In genomic region chr3:89425141-89425525, GRCm38 (mm10) we compare ENCODE assay signal across 26 mouse cellular contexts. TPM values are rescaled to one million over a fixed set of nuclear protein-coding genes. Genes with fewer than 3 reads are reported as not detected.
DNase-seq lines count a peak whose midpoint lies in the region; ATAC-seq and TF ChIP-seq lines count a peak whose summit lies in the region.
"Had no signal": no experiment of that assay in that cellular context is flagged by ENCODE, and none has a peak within 500 bp of the region (broad histone marks: within the 10 kb centered on the region; RNA-seq: fewer than 3 reads in every experiment).

No protein-coding gene starts in this region.

- H3K4me3 ChIP-seq in kidney, embryonic 15.5 days (replicated peaks) = no peak overlapping the region
- no peak overlapping the region for H3K4me3 ChIP-seq in ES-Bruce4 (ENCODE audit: low read depth, low read length)
- H3K4me3 ChIP-seq in liver, embryonic 16.5 days (ENCODE audit: low read depth, low read length) = peak overlapping the region; percentile 7; the same call in 1 of the 2 replicates
- H3K4me3 ChIP-seq: embryonic facial prominence, embryonic 13.5 days; forebrain, embryonic 12.5 days; left cerebral cortex, adult 2 months; midbrain, embryonic 15.5 days had no signal

- WGBS in kidney, embryonic 15.5 days = 66% methylated on average over 5 of the region's 5 CpGs
- 59% methylated on average over 5 of the region's 5 CpGs for WGBS in liver, embryonic 16.5 days (ENCODE audit: insufficient replicate concordance)

- no peak for TF ChIP-seq EP300 in ES-Bruce4 (IDR thresholded peaks at IDR 0.05; ENCODE audit: insufficient read depth, low read depth, low read length)

- H3K9ac ChIP-seq in kidney, embryonic 15.5 days = no peak overlapping the region
- no peak overlapping the region for H3K9ac ChIP-seq in ES-Bruce4 (ENCODE audit: low read depth, poor library complexity, severe bottlenecking)
- H3K9ac ChIP-seq in liver, embryonic 16.5 days (ENCODE audit: low read depth, low read length) = no peak overlapping the region
- H3K9ac ChIP-seq: embryonic facial prominence, embryonic 13.5 days; forebrain, embryonic 12.5 days; lung, embryonic 14.5 days; midbrain, embryonic 15.5 days had no signal

- H3K27me3 ChIP-seq in kidney, embryonic 15.5 days = no peaks in the 10 kb centered on the region
- no peaks in the 10 kb centered on the region for H3K27me3 ChIP-seq in ES-Bruce4 (ENCODE audit: control insufficient read depth, insufficient read depth, low read length, poor library complexity, severe bottlenecking)
- no peaks in the 10 kb centered on the region for H3K27me3 ChIP-seq in liver, embryonic 16.5 days (ENCODE audit: control insufficient read depth, insufficient read depth, low read depth, low read length)
- H3K27me3 ChIP-seq: embryonic facial prominence, embryonic 13.5 days; forebrain, embryonic 12.5 days; midbrain, embryonic 15.5 days had no signal

- H3K4me1 ChIP-seq in kidney, embryonic 15.5 days = peaks cover 52% of the 10 kb centered on the region
- peaks cover 13% of the 10 kb centered on the region for H3K4me1 ChIP-seq in ES-Bruce4 (ENCODE audit: control insufficient read depth, insufficient read depth, low read length)
- H3K4me1 ChIP-seq in liver, embryonic 16.5 days (ENCODE audit: control insufficient read depth, low read depth, low read length) = peaks cover 64% of the 10 kb centered on the region

- H3K36me3 ChIP-seq in kidney, embryonic 15.5 days = peaks cover 52% of the 10 kb centered on the region
- H3K36me3 ChIP-seq in ES-Bruce4 (ENCODE audit: control insufficient read depth, insufficient read depth, low read length, poor library complexity, severe bottlenecking) = peaks cover 16% of the 10 kb centered on the region
- peaks cover 30% of the 10 kb centered on the region for H3K36me3 ChIP-seq in liver, embryonic 16.5 days (ENCODE audit: control insufficient read depth, insufficient read depth)
- H3K36me3 ChIP-seq: midbrain, embryonic 15.5 days had no signal

- H3K4me2 ChIP-seq in kidney, embryonic 15.5 days = no peak overlapping the region
- H3K4me2 ChIP-seq in liver, embryonic 16.5 days (ENCODE audit: low read depth, low read length) = peak overlapping the region; percentile 40
- H3K4me2 ChIP-seq: embryonic facial prominence, embryonic 13.5 days; forebrain, embryonic 12.5 days; lung, embryonic 14.5 days; midbrain, embryonic 15.5 days had no signal

- no peak for TF ChIP-seq POLR2A in ES-Bruce4 (IDR thresholded peaks at IDR 0.05; ENCODE audit: insufficient read depth, low read length)

- no peak for TF ChIP-seq CTCF in ES-Bruce4 (IDR thresholded peaks at IDR 0.05; ENCODE audit: low read depth, low read length)

- no peaks in the 10 kb centered on the region for H3K9me3 ChIP-seq in kidney, embryonic 15.5 days (replicated peaks)
- H3K9me3 ChIP-seq in ES-Bruce4 (replicated peaks; ENCODE audit: control insufficient read depth, insufficient read depth, low read length, poor library complexity, severe bottlenecking) = no peaks in the 10 kb centered on the region
- no peaks in the 10 kb centered on the region for H3K9me3 ChIP-seq in liver, embryonic 16.5 days (replicated peaks; ENCODE audit: control insufficient read depth, low read length)
- H3K9me3 ChIP-seq: embryonic facial prominence, embryonic 13.5 days; forebrain, embryonic 12.5 days; G1E; midbrain, embryonic 15.5 days had no signal

- DNase-seq in kidney, postnatal 14 days = no peak
- peak; percentile 60 for DNase-seq in ZHBTc4 (ENCODE audit: low read depth, low spot score)
- no peak for DNase-seq in urinary bladder, adult 2 months (ENCODE audit: low spot score)
- no peak for DNase-seq in left cerebral cortex, postnatal 14 days (ENCODE audit: low spot score in 2 of 2)
- DNase-seq: adrenal gland, postnatal 36 days; cerebellum, adult 18-20 months; cerebellum, postnatal 10 days; gastrocnemius, postnatal 10 days; heart, postnatal 14 days; kidney, adult 9 months; kidney, postnatal 25 days; lung, embryonic 14.5 days; lung, postnatal 14 days; right cerebral cortex, postnatal 25 days; thymus, adult 18-20 months; thymus, postnatal 25 days had no signal

- ATAC-seq in kidney, embryonic 15.5 days (replicated peaks; ENCODE audit: low FRiP score) = no peak
- no peak for ATAC-seq in liver, embryonic 16.5 days (ENCODE audit: low read depth)
- ATAC-seq: CD4-positive, CD25-positive, alpha-beta regulatory T cell, adult 4 months; hindbrain, embryonic 16.5 days; midbrain, embryonic 15.5 days had no signal

- peak overlapping the region; percentile 32; the same call in 1 of the 2 replicates for H3K27ac ChIP-seq in kidney, embryonic 15.5 days
- H3K27ac ChIP-seq in ES-Bruce4 (ENCODE audit: insufficient read depth, low read length) = peak overlapping the region; percentile 12; the same call in 1 of the 2 replicates
- peak overlapping the region; percentile 41 for H3K27ac ChIP-seq in liver, embryonic 16.5 days (ENCODE audit: low read length)
- H3K27ac ChIP-seq: embryonic facial prominence, embryonic 13.5 days; forebrain, embryonic 12.5 days; left cerebral cortex, adult 2 months; midbrain, embryonic 15.5 days had no signal

- intact Hi-C loops in left cerebral cortex, postnatal 14 days (cut with DNase I) = no loop called here

RNA-seq across cellular contexts. Expression of gene Pygo2, which starts 4.9 kb away (rescaled TPM):
- polyA plus RNA-seq in kidney, embryonic 15.5 days (2015; fragmentation: Nextera tagmentation; extraction: Ambion mirVana) = 38.3 and 43.5 TPM in 2 replicates
- polyA plus RNA-seq in ES-Bruce4 (2011; ENCODE audit: insufficient read depth, insufficient read length, low read depth, missing spikeins) = 41.7 and 43.3 TPM in 2 replicates
- 6.6 and 8.7 TPM in 2 replicates for polyA plus RNA-seq in liver, embryonic 16.5 days (2015; fragmentation: Nextera tagmentation; extraction: Ambion mirVana)
- 34.0 and 38.0 TPM in 2 replicates for polyA plus RNA-seq in urinary bladder, adult 2 months (2012; rRNA removed)
- 10 to 100 TPM; 52.7 to 60.6 TPM for total RNA-seq in left cerebral cortex, postnatal 14 days (2021)

RNA-seq across cellular contexts. Expression of gene Shc1, which starts 6.9 kb away (rescaled TPM):
- polyA plus RNA-seq in kidney, embryonic 15.5 days (2015; fragmentation: Nextera tagmentation; extraction: Ambion mirVana) = 97.1 and 105 TPM in 2 replicates
- 87.4 and 88.9 TPM in 2 replicates for polyA plus RNA-seq in ES-Bruce4 (2011; ENCODE audit: insufficient read depth, insufficient read length, low read depth, missing spikeins)
- 43.2 and 46.0 TPM in 2 replicates for polyA plus RNA-seq in liver, embryonic 16.5 days (2015; fragmentation: Nextera tagmentation; extraction: Ambion mirVana)
- 85.7 and 87.7 TPM in 2 replicates for polyA plus RNA-seq in urinary bladder, adult 2 months (2012; rRNA removed)
- 10 to 100 TPM; 12.6 to 14.5 TPM for total RNA-seq in left cerebral cortex, postnatal 14 days (2021)

RNA-seq across cellular contexts. Expression of gene Cks1b, which starts 7.0 kb away (rescaled TPM):
- polyA plus RNA-seq in kidney, embryonic 15.5 days (2015; fragmentation: Nextera tagmentation; extraction: Ambion mirVana) = 518 and 559 TPM in 2 replicates
- 290 and 304 TPM in 2 replicates for polyA plus RNA-seq in ES-Bruce4 (2011; ENCODE audit: insufficient read depth, insufficient read length, low read depth, missing spikeins)
- polyA plus RNA-seq in liver, embryonic 16.5 days (2015; fragmentation: Nextera tagmentation; extraction: Ambion mirVana) = 176 and 206 TPM in 2 replicates
- polyA plus RNA-seq in urinary bladder, adult 2 months (2012; rRNA removed) = 21.7 and 29.6 TPM in 2 replicates
- total RNA-seq in left cerebral cortex, postnatal 14 days (2021) = 1 to 10 TPM; 3.5 to 4.0 TPM

RNA-seq across cellular contexts. Expression of gene Pbxip1, which starts 11.4 kb away (rescaled TPM):
- polyA plus RNA-seq in kidney, embryonic 15.5 days (2015; fragmentation: Nextera tagmentation; extraction: Ambion mirVana) = 39.6 and 39.7 TPM in 2 replicates
- polyA plus RNA-seq in ES-Bruce4 (2011; ENCODE audit: insufficient read depth, insufficient read length, low read depth, missing spikeins) = 12.2 and 13.6 TPM in 2 replicates
- 7.2 and 8.6 TPM in 2 replicates for polyA plus RNA-seq in liver, embryonic 16.5 days (2015; fragmentation: Nextera tagmentation; extraction: Ambion mirVana)
- 167 and 208 TPM in 2 replicates for polyA plus RNA-seq in urinary bladder, adult 2 months (2012; rRNA removed)
- 10 to 100 TPM; 39.5 to 40.3 TPM for total RNA-seq in left cerebral cortex, postnatal 14 days (2021)

RNA-seq across cellular contexts. Expression of gene Flad1, which starts 13.5 kb away (rescaled TPM):
- 29.4 and 31.4 TPM in 2 replicates for polyA plus RNA-seq in kidney, embryonic 15.5 days (2015; fragmentation: Nextera tagmentation; extraction: Ambion mirVana)
- 16.5 and 25.1 TPM in 2 replicates for polyA plus RNA-seq in ES-Bruce4 (2011; ENCODE audit: insufficient read depth, insufficient read length, low read depth, missing spikeins)
- 14.9 and 15.1 TPM in 2 replicates for polyA plus RNA-seq in liver, embryonic 16.5 days (2015; fragmentation: Nextera tagmentation; extraction: Ambion mirVana)
- polyA plus RNA-seq in urinary bladder, adult 2 months (2012; rRNA removed) = 30.8 and 34.6 TPM in 2 replicates
- total RNA-seq in left cerebral cortex, postnatal 14 days (2021) = 10 to 100 TPM; 30.6 to 31.4 TPM
